Mouse (Mus musculus) E14TG2a.4 (cell line): ENCODE measurements at regions not wholly inside any gene's neighbourhood (a gene's known extent, or its start where the extent isn't known, plus 50 kb on each side); places are given as distances from the start of the nearest gene placed in this dataset.

Source experiments
- H3K27me3 ChIP-seq: 2 replicates; pipeline ENCODE4 v1.6.1; 2014; ENCODE audit warnings: low read length, control low read depth; ENCODE audit not compliant: insufficient read depth
- H3K36me3 ChIP-seq: 2 replicates; pipeline ENCODE4 v1.6.1; 2014; ENCODE audit warnings: low read length, control low read depth; ENCODE audit not compliant: insufficient read depth
- H3K4me1 ChIP-seq: replicated peaks from 2 replicates; pipeline ENCODE4 v1.6.1; 2014; ENCODE audit warnings: low read depth, low read length, control low read depth
- H3K4me3 ChIP-seq: replicated peaks from 2 replicates; pipeline ENCODE4 v1.5.1; 2014; ENCODE audit warnings: mild to moderate bottlenecking, low read length
- H3K9me3 ChIP-seq: 2 replicates; pipeline ENCODE4 v1.6.1; 2014; ENCODE audit warnings: low read length, control low read depth
- CTCF ChIP-seq: conservative IDR thresholded peaks from 2 replicates; pipeline ENCODE4 v1.5.1; 2014; ENCODE audit warnings: low read length
- NANOG ChIP-seq: IDR thresholded peaks from 2 replicates; pipeline ENCODE4 v1.6.1; 2014; ENCODE audit warnings: borderline replicate concordance, low read length, mixed read lengths
- POU5F1 ChIP-seq: IDR thresholded peaks from 2 replicates; pipeline ENCODE4 v1.6.1; 2014; ENCODE audit warnings: low read length, borderline replicate concordance

- Histone ChIP-seq H3K9me3 (no peaks in the 10 kb centered on the region), H3K4me1 (no peaks in the 10 kb centered on the region), H3K27me3 (no peaks in the 10 kb centered on the region), H3K36me3 (no peaks in the 10 kb centered on the region), H3K4me3 (no peak overlapping the region)
- TF ChIP-seq POU5F1 (no peak), CTCF (no peak), NANOG (no peak)
These were observed 92.6 kb upstream of the Klf6 start for GRCm38 (mm10) chr13:5768699-5769098.

GRCm38 (mm10) chr13:5769283-5770260, 91.7 kb upstream of the Klf6 start:
- Histone ChIP-seq H3K36me3 (no peaks in the 10 kb centered on the region), H3K4me3 (no peak overlapping the region), H3K9me3 (no peaks in the 10 kb centered on the region), H3K27me3 (no peaks in the 10 kb centered on the region), H3K4me1 (no peaks in the 10 kb centered on the region)
- TF ChIP-seq NANOG: no peak
- no peak for TF ChIP-seq POU5F1
- no peak for TF ChIP-seq CTCF

GRCm38 (mm10) chr13:5773811-5774210, 87.5 kb upstream of the Klf6 start:
- Histone ChIP-seq H3K4me1 (peaks cover 4% of the 10 kb centered on the region; the same call in 1 of the 2 replicates), H3K36me3 (no peaks in the 10 kb centered on the region), H3K9me3 (no peaks in the 10 kb centered on the region), H3K4me3 (no peak overlapping the region), H3K27me3 (no peaks in the 10 kb centered on the region)
- TF ChIP-seq NANOG: no peak
- TF ChIP-seq POU5F1: no peak
- no peak for TF ChIP-seq CTCF

- Histone ChIP-seq H3K4me3 (no peak overlapping the region), H3K36me3 (no peaks in the 10 kb centered on the region), H3K27me3 (no peaks in the 10 kb centered on the region), H3K9me3 (no peaks in the 10 kb centered on the region), H3K4me1 (peaks cover 4% of the 10 kb centered on the region; the same call in 1 of the 2 replicates)
- TF ChIP-seq NANOG: no peak
- TF ChIP-seq CTCF: no peak
- TF ChIP-seq POU5F1: no peak
These were observed 82.7 kb upstream of the Klf6 start for GRCm38 (mm10) chr13:5778443-5779171.

GRCm38 (mm10) chr13:5779410-5779809, 81.9 kb upstream of the Klf6 start:
- no peak overlapping the region for H3K4me3 ChIP-seq
- no peaks in the 10 kb centered on the region for H3K9me3 ChIP-seq
- no peaks in the 10 kb centered on the region for H3K36me3 ChIP-seq
- H3K4me1 ChIP-seq: peaks cover 4% of the 10 kb centered on the region; the same call in 1 of the 2 replicates
- H3K27me3 ChIP-seq: no peaks in the 10 kb centered on the region
- TF ChIP-seq POU5F1: no peak
- no peak for TF ChIP-seq CTCF
- TF ChIP-seq NANOG: no peak

GRCm38 (mm10) chr13:5782540-5782939, 78.7 kb upstream of the Klf6 start:
- Histone ChIP-seq H3K9me3 (no peaks in the 10 kb centered on the region), H3K36me3 (no peaks in the 10 kb centered on the region), H3K4me1 (peaks cover 4% of the 10 kb centered on the region; the same call in 1 of the 2 replicates), H3K4me3 (no peak overlapping the region), H3K27me3 (no peaks in the 10 kb centered on the region)
- no peak for TF ChIP-seq CTCF
- no peak for TF ChIP-seq NANOG
- no peak for TF ChIP-seq POU5F1

- no peaks in the 10 kb centered on the region for H3K9me3 ChIP-seq
- TF ChIP-seq NANOG: no peak
- TF ChIP-seq CTCF: no peak
- TF ChIP-seq POU5F1: no peak
- no peaks in the 10 kb centered on the region for H3K27me3 ChIP-seq
- H3K36me3 ChIP-seq: no peaks in the 10 kb centered on the region
- H3K4me1 ChIP-seq: no peaks in the 10 kb centered on the region
- H3K4me3 ChIP-seq: no peak overlapping the region
These were observed 74.2 kb upstream of the Klf6 start for GRCm38 (mm10) chr13:5787114-5787513.

- Histone ChIP-seq H3K4me3 (no peak overlapping the region), H3K36me3 (no peaks in the 10 kb centered on the region), H3K4me1 (no peaks in the 10 kb centered on the region), H3K9me3 (no peaks in the 10 kb centered on the region), H3K27me3 (no peaks in the 10 kb centered on the region)
- TF ChIP-seq POU5F1 (no peak), NANOG (no peak), CTCF (no peak)
These were observed 72.0 kb upstream of the Klf6 start for GRCm38 (mm10) chr13:5789302-5789701.
